Mouse (Mus musculus) intestine, embryonic 15.5 days (tissue): ENCODE results near the gene Nacad. TPM values are rescaled to one million over a fixed set of nuclear protein-coding genes. Genes with fewer than 3 reads are reported as not detected.

Experiments
- ATAC-seq: fragments of 200-750 bp; cut with Nextera tagmentation; 2 replicates; pipeline ENCODE4 v1.8.0; 2017; ENCODE audit warnings: moderate TSS enrichment, moderate library complexity
- H3K27ac ChIP-seq: fragments of 300-500 bp; sonication (generic); 2 replicates; pipeline ENCODE4 v1.5.1; 2015; ENCODE audit warnings: mild to moderate bottlenecking, inconsistent platforms
- H3K27me3 ChIP-seq: fragments of 300-500 bp; sonication (generic); replicated peaks from 2 replicates; pipeline ENCODE4 v1.6.1; 2015; ENCODE audit warnings: inconsistent platforms
- H3K36me3 ChIP-seq: fragments of 300-500 bp; sonication (generic); 2 replicates; pipeline ENCODE4 v1.6.1; 2015; ENCODE audit warnings: inconsistent platforms
- H3K4me1 ChIP-seq: fragments of 300-500 bp; sonication (generic); replicated peaks from 2 replicates; pipeline ENCODE4 v1.6.1; 2015; ENCODE audit warnings: inconsistent platforms
- H3K4me2 ChIP-seq: fragments of 300-500 bp; sonication (generic); replicated peaks from 2 replicates; pipeline ENCODE4 v1.6.1; 2015; ENCODE audit warnings: mild to moderate bottlenecking, inconsistent platforms
- H3K4me3 ChIP-seq: fragments of 300-500 bp; sonication (generic); replicated peaks from 2 replicates; pipeline ENCODE4 v1.5.1; 2015; ENCODE audit warnings: inconsistent platforms
- H3K9ac ChIP-seq: fragments of 300-500 bp; sonication (generic); 2 replicates; pipeline ENCODE4 v1.6.1; 2015; ENCODE audit warnings: inconsistent platforms
- H3K9me3 ChIP-seq: fragments of 300-500 bp; sonication (generic); 2 replicates; pipeline ENCODE4 v1.6.1; 2016; ENCODE audit warnings: inconsistent platforms
- WGBS: fragments of 180-500 bp; shearing (Covaris S2); methylation state at CpG from one replicate; pipeline ENCODE4 v1.1.7; 2015; 5-methylcytosine and 5-hydroxymethylcytosine counted together
- polyA plus RNA-seq: library from polyadenylated mRNA; unstranded; fragments of >200 nt; fragmentation: Nextera tagmentation; extraction: Ambion mirVana; gene quantifications from 2 replicates; pipeline ENCODE4 v1.2.1, GENCODE M21; 2015

Nacad gene
- polyA plus RNA-seq, 1 experiment from 2014 or later = 6.3 TPM

GRCm38 (mm10) chr11:6601649-6602480 is 4.0 kb downstream of the Nacad start:
- no peak overlapping the region for H3K27ac ChIP-seq
- H3K9ac ChIP-seq = no peak overlapping the region
- H3K4me3 ChIP-seq = no peak overlapping the region
- no peak overlapping the region for H3K4me2 ChIP-seq
- peaks cover 30% of the 10 kb centered on the region for H3K27me3 ChIP-seq
- no peaks in the 10 kb centered on the region for H3K9me3 ChIP-seq
- 60% methylated on average over 20 of the region's 20 CpGs for WGBS
- peaks cover 47% of the 10 kb centered on the region for H3K4me1 ChIP-seq
- ATAC-seq = no peak
- H3K36me3 ChIP-seq = peaks cover 5% of the 10 kb centered on the region

GRCm38 (mm10) chr11:6600284-6600944 is 5.4 kb downstream of the Nacad start:
- peaks cover 16% of the 10 kb centered on the region for H3K27me3 ChIP-seq
- ATAC-seq = no peak
- H3K36me3 ChIP-seq = peaks cover 19% of the 10 kb centered on the region
- H3K4me3 ChIP-seq = no peak overlapping the region
- H3K27ac ChIP-seq = no peak overlapping the region
- no peaks in the 10 kb centered on the region for H3K9me3 ChIP-seq
- peaks cover 43% of the 10 kb centered on the region for H3K4me1 ChIP-seq
- WGBS = 84% methylated on average over 8 of the region's 8 CpGs
- no peak overlapping the region for H3K4me2 ChIP-seq
- no peak overlapping the region for H3K9ac ChIP-seq

GRCm38 (mm10) chr11:6599831-6600230 is 6.0 kb downstream of the Nacad start:
- peaks cover 10% of the 10 kb centered on the region for H3K27me3 ChIP-seq
- no peak overlapping the region for H3K27ac ChIP-seq
- no peak overlapping the region for H3K4me2 ChIP-seq
- ATAC-seq = no peak
- peaks cover 25% of the 10 kb centered on the region for H3K36me3 ChIP-seq
- peaks cover 37% of the 10 kb centered on the region for H3K4me1 ChIP-seq
- no peak overlapping the region for H3K9ac ChIP-seq
- WGBS = 86% methylated on average over 6 of the region's 6 CpGs
- no peak overlapping the region for H3K4me3 ChIP-seq
- H3K9me3 ChIP-seq = no peaks in the 10 kb centered on the region

- no peak for ATAC-seq
- no peak overlapping the region for H3K27ac ChIP-seq
- H3K4me2 ChIP-seq = no peak overlapping the region
- peaks cover 3% of the 10 kb centered on the region; the same call in 1 of the 2 replicates for H3K27me3 ChIP-seq
- H3K9me3 ChIP-seq = no peaks in the 10 kb centered on the region
- H3K4me1 ChIP-seq = peaks cover 30% of the 10 kb centered on the region
- H3K36me3 ChIP-seq = peaks cover 31% of the 10 kb centered on the region
- 27% methylated on average over 27 of the region's 27 CpGs for WGBS
- H3K9ac ChIP-seq = no peak overlapping the region
- no peak overlapping the region for H3K4me3 ChIP-seq
These were observed 6.7 kb downstream of the Nacad start for GRCm38 (mm10) chr11:6599011-6599681.

GRCm38 (mm10) chr11:6598191-6598889 is 7.5 kb downstream of the Nacad start:
- 60% methylated on average over 19 of the region's 19 CpGs for WGBS
- H3K27me3 ChIP-seq = no peaks in the 10 kb centered on the region
- no peak overlapping the region for H3K4me3 ChIP-seq
- no peak overlapping the region for H3K27ac ChIP-seq
- H3K4me2 ChIP-seq = no peak overlapping the region
- no peak for ATAC-seq
- H3K9me3 ChIP-seq = no peaks in the 10 kb centered on the region
- H3K36me3 ChIP-seq = peaks cover 36% of the 10 kb centered on the region
- H3K4me1 ChIP-seq = peaks cover 22% of the 10 kb centered on the region
- H3K9ac ChIP-seq = no peak overlapping the region

GRCm38 (mm10) chr11:6597523-6597922 is 8.3 kb downstream of the Nacad start:
- Histone ChIP-seq H3K9ac (no peak overlapping the region), H3K4me1 (peaks cover 19% of the 10 kb centered on the region), H3K9me3 (no peaks in the 10 kb centered on the region), H3K4me2 (no peak overlapping the region), H3K4me3 (no peak overlapping the region), H3K36me3 (peaks cover 44% of the 10 kb centered on the region), H3K27me3 (no peaks in the 10 kb centered on the region), H3K27ac (no peak overlapping the region)
- no peak for ATAC-seq
- WGBS = 75% methylated on average over 7 of the region's 7 CpGs

GRCm38 (mm10) chr11:6596616-6597015 is 9.2 kb downstream of the Nacad start:
- no peak overlapping the region for H3K4me3 ChIP-seq
- 83% methylated on average over 3 of the region's 3 CpGs for WGBS
- no peaks in the 10 kb centered on the region for H3K9me3 ChIP-seq
- H3K4me1 ChIP-seq = peaks cover 13% of the 10 kb centered on the region
- H3K27me3 ChIP-seq = no peaks in the 10 kb centered on the region
- peaks cover 49% of the 10 kb centered on the region for H3K36me3 ChIP-seq
- no peak overlapping the region for H3K27ac ChIP-seq
- H3K9ac ChIP-seq = no peak overlapping the region
- H3K4me2 ChIP-seq = no peak overlapping the region
- no peak for ATAC-seq

GRCm38 (mm10) chr11:6596205-6596604 is 9.6 kb downstream of the Nacad start:
- Histone ChIP-seq H3K9me3 (no peaks in the 10 kb centered on the region), H3K36me3 (peaks cover 49% of the 10 kb centered on the region), H3K9ac (no peak overlapping the region), H3K4me3 (no peak overlapping the region), H3K4me1 (peaks cover 13% of the 10 kb centered on the region), H3K27me3 (no peaks in the 10 kb centered on the region), H3K4me2 (no peak overlapping the region), H3K27ac (no peak overlapping the region)
- 96% methylated on average over 6 of the region's 6 CpGs for WGBS
- no peak for ATAC-seq

GRCm38 (mm10) chr11:6595339-6595738 is 10.5 kb downstream of the Nacad start:
- Histone ChIP-seq H3K27ac (no peak overlapping the region), H3K36me3 (peaks cover 56% of the 10 kb centered on the region), H3K27me3 (no peaks in the 10 kb centered on the region), H3K4me2 (no peak overlapping the region), H3K4me1 (peaks cover 13% of the 10 kb centered on the region), H3K9ac (no peak overlapping the region), H3K9me3 (no peaks in the 10 kb centered on the region), H3K4me3 (no peak overlapping the region)
- no peak for ATAC-seq
- 88% methylated on average over 5 of the region's 5 CpGs for WGBS

GRCm38 (mm10) chr11:6594845-6595244 is 11.0 kb downstream of the Nacad start:
- WGBS = 79% methylated on average over 6 of the region's 6 CpGs
- H3K4me1 ChIP-seq = peaks cover 8% of the 10 kb centered on the region
- H3K36me3 ChIP-seq = peaks cover 61% of the 10 kb centered on the region

GRCm38 (mm10) chr11:6593406-6593805 is 12.4 kb downstream of the Nacad start:
- H3K4me3 ChIP-seq = no peak overlapping the region
- 73% methylated on average over 11 of the region's 11 CpGs for WGBS
- no peak overlapping the region for H3K4me2 ChIP-seq
- no peaks in the 10 kb centered on the region; the same call in 1 of the 2 replicates for H3K4me1 ChIP-seq
- no peak overlapping the region for H3K9ac ChIP-seq
- no peak overlapping the region; the same call in 1 of the 2 replicates for H3K27ac ChIP-seq
- peaks cover 66% of the 10 kb centered on the region for H3K36me3 ChIP-seq
- no peaks in the 10 kb centered on the region for H3K9me3 ChIP-seq
- H3K27me3 ChIP-seq = no peaks in the 10 kb centered on the region
- ATAC-seq = no peak

More at GRCm38 (mm10) chr11:6594845-6595244, 11.0 kb downstream of the Nacad start:
- no peak overlapping the region for H3K9ac ChIP-seq
- no peaks in the 10 kb centered on the region for H3K9me3 ChIP-seq
- no peak for ATAC-seq
- no peak overlapping the region for H3K4me2 ChIP-seq
- H3K27me3 ChIP-seq = no peaks in the 10 kb centered on the region
- H3K27ac ChIP-seq = no peak overlapping the region
- H3K4me3 ChIP-seq = no peak overlapping the region
